Mouse (Mus musculus) urinary bladder, postnatal 14 days (tissue): Measurements from ENCODE around the gene Ammecr1.

Experiments used
- DNase-seq: peaks from one replicate; pipeline ENCODE4 v3.0.0; 2021; ENCODE audit warnings: low spot score

Gene Ammecr1

GRCm38 (mm10) chrX:142914208-142914607, 52.3 kb downstream of the Ammecr1 start:
- no peak for DNase-seq

GRCm38 (mm10) chrX:142903854-142904253, 62.7 kb downstream of the Ammecr1 start:
- no peak for DNase-seq

- DNase-seq = no peak
Measured at GRCm38 (mm10) chrX:142902599-142902998, 63.9 kb downstream of the Ammecr1 start.

GRCm38 (mm10) chrX:142901915-142902314, 64.6 kb downstream of the Ammecr1 start:
- DNase-seq = no peak

GRCm38 (mm10) chrX:142898295-142898887, 68.1 kb downstream of the Ammecr1 start:
- no peak for DNase-seq

GRCm38 (mm10) chrX:142897477-142898000, 69.0 kb downstream of the Ammecr1 start:
- DNase-seq = no peak

GRCm38 (mm10) chrX:142895316-142895715, 71.2 kb downstream of the Ammecr1 start:
- no peak for DNase-seq

- DNase-seq = no peak
Measured at GRCm38 (mm10) chrX:142885962-142886361, 80.6 kb downstream of the Ammecr1 start.

GRCm38 (mm10) chrX:142883593-142883992, 82.9 kb downstream of the Ammecr1 start:
- DNase-seq = no peak

- DNase-seq = no peak
Measured at GRCm38 (mm10) chrX:142882255-142882654, 84.3 kb downstream of the Ammecr1 start.

GRCm38 (mm10) chrX:142869844-142870243, 96.7 kb downstream of the Ammecr1 start:
- DNase-seq = no peak

GRCm38 (mm10) chrX:142848032-142848431, 118.5 kb downstream of the Ammecr1 start:
- DNase-seq = no peak

- DNase-seq = no peak
Measured at GRCm38 (mm10) chrX:142846266-142846665, 120.3 kb downstream of the Ammecr1 start.

- no peak for DNase-seq
Measured at GRCm38 (mm10) chrX:142841916-142842315, 124.6 kb downstream of the Ammecr1 start.

GRCm38 (mm10) chrX:142839411-142839810, 127.1 kb downstream of the Ammecr1 start:
- no peak for DNase-seq

- DNase-seq = no peak
Measured at GRCm38 (mm10) chrX:142838841-142839240, 127.7 kb downstream of the Ammecr1 start.

- DNase-seq = no peak
Measured at GRCm38 (mm10) chrX:142837316-142837715, 129.2 kb downstream of the Ammecr1 start.

GRCm38 (mm10) chrX:142836399-142836798, 130.1 kb downstream of the Ammecr1 start:
- DNase-seq = no peak

GRCm38 (mm10) chrX:142834807-142835206, 131.7 kb downstream of the Ammecr1 start:
- no peak for DNase-seq

GRCm38 (mm10) chrX:142833164-142833796, 133.2 kb downstream of the Ammecr1 start:
- DNase-seq = no peak

GRCm38 (mm10) chrX:142832221-142832620, 134.3 kb downstream of the Ammecr1 start:
- no peak for DNase-seq

- no peak for DNase-seq
Measured at GRCm38 (mm10) chrX:142830572-142830971, 136.0 kb downstream of the Ammecr1 start.

GRCm38 (mm10) chrX:142829866-142830470, 136.6 kb downstream of the Ammecr1 start:
- DNase-seq = no peak
